Mouse (Mus musculus): Measurements from ENCODE around the gene Coa3.

- TF ChIP-seq EP300 (IDR thresholded peaks at IDR 0.05; ENCODE audit: low read depth in 1 of 2, low read length in 2 of 2) (no peak), CTCF (IDR thresholded peaks at IDR 0.05 in 2 of 3, conservative IDR thresholded peaks at IDR 0.05 in 1 of 3; ENCODE audit: control insufficient read depth in 1 of 3, insufficient read depth in 1 of 3, low read depth in 2 of 3, low read length in 3 of 3, poor library complexity in 1 of 3, severe bottlenecking in 1 of 3) (no peak), USF2 (IDR thresholded peaks at IDR 0.05; ENCODE audit: borderline replicate concordance in 1 of 2, insufficient read depth in 1 of 2, low read depth in 1 of 2, low read length in 2 of 2) (no peak), NELFE (IDR thresholded peaks at IDR 0.05; ENCODE audit: low read depth, low read length) (no peak)
These were observed 18.0 kb downstream of the Coa3 start for GRCm38 (mm10) chr11:101260826-101261380.

Data from MEL (cell line).